Mouse (Mus musculus) neural tube, embryonic 15.5 days (tissue): ENCODE measurements around the gene Arl4a. TPM values are rescaled to one million over a fixed set of nuclear protein-coding genes. Genes with fewer than 3 reads are reported as not detected.

Experiments
- ATAC-seq: fragments of 200-750 bp; cut with Nextera tagmentation; 2 replicates; pipeline ENCODE4 v1.8.0; 2017; ENCODE audit warnings: mild to moderate bottlenecking, moderate TSS enrichment, moderate library complexity; ENCODE audit not compliant: low FRiP score
- H3K27ac ChIP-seq: fragments of 300-500 bp; sonication (generic); replicated peaks from 2 replicates; pipeline ENCODE4 v1.5.1; 2015; ENCODE audit warnings: mild to moderate bottlenecking, inconsistent platforms
- H3K27me3 ChIP-seq: fragments of 300-500 bp; sonication (generic); replicated peaks from 2 replicates; pipeline ENCODE4 v1.6.1; 2015; ENCODE audit warnings: inconsistent platforms
- H3K36me3 ChIP-seq: fragments of 300-500 bp; sonication (generic); 2 replicates; pipeline ENCODE4 v1.6.1; 2015; ENCODE audit warnings: inconsistent platforms
- H3K4me1 ChIP-seq: fragments of 300-500 bp; sonication (generic); 2 replicates; pipeline ENCODE4 v1.6.1; 2015; ENCODE audit warnings: inconsistent platforms
- H3K4me2 ChIP-seq: fragments of 300-500 bp; sonication (generic); 2 replicates; pipeline ENCODE4 v1.6.1; 2015; ENCODE audit warnings: inconsistent platforms, mild to moderate bottlenecking, moderate library complexity
- H3K4me3 ChIP-seq: fragments of 300-500 bp; sonication (generic); replicated peaks from 2 replicates; pipeline ENCODE4 v1.5.1; 2015; ENCODE audit warnings: mild to moderate bottlenecking, inconsistent platforms
- H3K9ac ChIP-seq: fragments of 300-500 bp; sonication (generic); replicated peaks from 2 replicates; pipeline ENCODE4 v1.6.1; 2015; ENCODE audit warnings: mild to moderate bottlenecking, inconsistent platforms
- H3K9me3 ChIP-seq: fragments of 300-500 bp; sonication (generic); replicated peaks from 2 replicates; pipeline ENCODE4 v1.6.1; 2016; ENCODE audit warnings: inconsistent platforms
- WGBS: fragments of 180-500 bp; shearing (Covaris S2); methylation state at CpG from one replicate; pipeline ENCODE4 v1.1.7; 2015; ENCODE audit warnings: mixed read lengths; 5-methylcytosine and 5-hydroxymethylcytosine counted together
- polyA plus RNA-seq: library from polyadenylated mRNA; unstranded; fragments of >200 nt; fragmentation: Nextera tagmentation; extraction: Ambion mirVana; gene quantifications from 2 replicates; pipeline ENCODE4 v1.2.1, GENCODE M21; 2015

Gene Arl4a
- polyA plus RNA-seq, 1 experiment from 2014 or later: 113 TPM

DNA sequence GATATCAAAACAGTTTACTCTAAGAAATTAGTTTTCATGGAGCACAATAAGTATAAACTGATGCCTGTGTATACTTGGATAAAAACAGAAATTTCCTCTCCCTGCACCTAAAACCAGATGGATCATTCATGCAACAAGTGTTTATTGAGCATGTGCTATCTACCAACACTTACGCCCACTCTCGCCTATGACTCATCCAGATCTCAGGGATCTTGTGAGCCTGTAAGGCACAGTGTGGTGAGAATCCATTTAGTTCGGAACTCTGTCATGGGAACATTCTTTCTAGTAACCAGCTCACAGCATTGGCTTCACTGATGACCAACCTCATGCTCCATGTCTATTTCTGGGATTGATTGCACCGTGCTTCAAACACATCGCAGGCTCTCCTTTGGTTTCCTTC, 58.8 kb downstream of the Arl4a start:
- H3K9me3 ChIP-seq: no peaks in the 10 kb centered on the region

DNA sequence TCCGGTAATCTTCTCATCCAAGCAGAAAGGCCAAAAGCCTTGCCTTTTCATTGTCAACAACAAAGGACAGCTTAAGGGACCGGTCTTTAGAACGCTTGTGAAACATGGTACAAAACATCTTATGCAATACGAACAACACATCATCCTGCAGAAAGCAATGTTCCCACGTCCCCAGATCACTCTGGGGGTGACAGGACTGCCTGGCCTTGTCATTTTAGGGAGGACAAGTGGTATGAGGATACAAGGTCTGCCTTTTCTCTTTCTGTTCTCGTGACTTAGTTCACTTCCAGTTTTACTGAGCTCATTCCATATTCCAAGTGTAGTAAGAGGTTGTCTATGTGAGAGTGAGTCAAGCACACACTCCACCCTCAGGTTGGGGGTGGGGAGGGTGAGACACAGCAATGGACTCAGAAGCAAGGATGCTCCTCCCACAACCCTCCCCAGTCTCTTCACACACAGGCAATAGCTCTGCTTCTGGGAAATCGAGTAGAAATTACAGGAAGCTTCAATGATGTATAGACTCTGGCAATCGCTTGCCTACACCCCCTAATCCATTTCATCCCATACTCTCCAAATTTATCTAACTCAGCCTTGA, 59.7 kb downstream of the Arl4a start:
- WGBS: 86% methylated on average over 8 of the region's 8 CpGs

More for the DNA sequence above, 58.8 kb downstream of the Arl4a start:
- Histone ChIP-seq H3K4me1 (peaks cover 22% of the 10 kb centered on the region), H3K4me3 (no peak overlapping the region), H3K27me3 (no peaks in the 10 kb centered on the region), H3K36me3 (no peaks in the 10 kb centered on the region), H3K9ac (no peak overlapping the region), H3K4me2 (no peak overlapping the region), H3K27ac (no peak overlapping the region)
- ATAC-seq: no peak
- 98% methylated on average over 5 of the region's 5 CpGs for WGBS

DNA sequence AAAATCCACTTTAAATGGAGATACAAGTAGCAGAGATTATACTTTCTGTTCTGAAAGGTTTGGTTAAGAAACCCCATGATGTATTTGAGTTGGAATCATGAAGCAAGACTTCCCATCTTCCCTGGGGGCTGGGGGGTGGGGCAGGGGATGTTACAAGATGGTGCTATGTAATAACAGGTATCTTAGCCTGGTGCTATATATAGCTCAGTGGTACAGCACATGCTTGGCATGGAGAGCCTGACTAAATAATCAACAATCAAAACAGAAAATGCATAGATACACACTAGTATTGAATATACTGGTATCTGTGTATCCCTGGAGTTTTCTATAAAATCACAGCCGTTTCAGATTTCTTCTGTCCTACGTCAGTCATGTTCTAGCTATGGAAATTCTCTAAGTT, 61.4 kb downstream of the Arl4a start:
- H3K4me2 ChIP-seq: peak overlapping the region; percentile 40
- WGBS: 86% methylated on average over 2 of the region's 2 CpGs
- H3K4me3 ChIP-seq: no peak overlapping the region
- ATAC-seq: peak; percentile 46
- H3K27ac ChIP-seq: peak overlapping the region; percentile 67
- no peak overlapping the region for H3K9ac ChIP-seq
- no peaks in the 10 kb centered on the region for H3K36me3 ChIP-seq
- H3K27me3 ChIP-seq: no peaks in the 10 kb centered on the region
- H3K4me1 ChIP-seq: peaks cover 23% of the 10 kb centered on the region
- no peaks in the 10 kb centered on the region for H3K9me3 ChIP-seq

More for the DNA sequence above, 59.7 kb downstream of the Arl4a start:
- H3K4me3 ChIP-seq: no peak overlapping the region
- H3K36me3 ChIP-seq: no peaks in the 10 kb centered on the region
- ATAC-seq: no peak
- no peaks in the 10 kb centered on the region for H3K27me3 ChIP-seq
- H3K9me3 ChIP-seq: no peaks in the 10 kb centered on the region
- no peak overlapping the region for H3K9ac ChIP-seq
- H3K4me1 ChIP-seq: peaks cover 23% of the 10 kb centered on the region
- no peak overlapping the region for H3K4me2 ChIP-seq
- no peak overlapping the region for H3K27ac ChIP-seq

DNA sequence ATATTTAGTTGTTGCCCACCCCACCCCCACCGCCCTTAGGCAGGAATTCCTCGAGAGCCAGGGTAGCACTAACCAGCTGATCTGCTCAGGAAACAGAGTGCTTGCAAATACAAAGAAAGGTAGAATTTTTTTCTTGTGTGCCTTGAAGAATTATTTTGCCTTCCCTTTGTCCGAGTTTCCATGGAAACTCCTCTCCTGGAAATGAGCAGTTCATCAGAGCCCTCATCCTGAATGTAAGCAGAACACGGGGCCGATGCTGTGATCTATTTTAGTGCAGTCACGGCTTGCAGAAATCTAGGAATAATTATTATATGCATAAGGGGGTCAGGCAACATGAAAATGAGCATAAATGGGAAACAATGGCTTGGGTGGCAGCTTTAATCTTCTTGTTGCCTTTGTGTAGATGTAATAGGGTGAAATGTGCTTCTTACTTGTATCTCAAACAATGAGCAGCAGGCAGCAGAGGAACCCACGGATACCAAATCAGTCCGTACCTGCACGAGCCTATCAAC, 61.9 kb downstream of the Arl4a start:
- Histone ChIP-seq H3K27me3 (no peaks in the 10 kb centered on the region), H3K27ac (peak overlapping the region; percentile 67), H3K9me3 (no peaks in the 10 kb centered on the region), H3K9ac (0 out of 2 replicates have a peak overlapping the region, but pooled peaks have one; percentile 5), H3K4me3 (no peak overlapping the region), H3K4me2 (peak overlapping the region; percentile 40), H3K36me3 (no peaks in the 10 kb centered on the region), H3K4me1 (peaks cover 23% of the 10 kb centered on the region)
- peak; percentile 77 for ATAC-seq
- WGBS: 10% methylated on average over 9 of the region's 9 CpGs

DNA sequence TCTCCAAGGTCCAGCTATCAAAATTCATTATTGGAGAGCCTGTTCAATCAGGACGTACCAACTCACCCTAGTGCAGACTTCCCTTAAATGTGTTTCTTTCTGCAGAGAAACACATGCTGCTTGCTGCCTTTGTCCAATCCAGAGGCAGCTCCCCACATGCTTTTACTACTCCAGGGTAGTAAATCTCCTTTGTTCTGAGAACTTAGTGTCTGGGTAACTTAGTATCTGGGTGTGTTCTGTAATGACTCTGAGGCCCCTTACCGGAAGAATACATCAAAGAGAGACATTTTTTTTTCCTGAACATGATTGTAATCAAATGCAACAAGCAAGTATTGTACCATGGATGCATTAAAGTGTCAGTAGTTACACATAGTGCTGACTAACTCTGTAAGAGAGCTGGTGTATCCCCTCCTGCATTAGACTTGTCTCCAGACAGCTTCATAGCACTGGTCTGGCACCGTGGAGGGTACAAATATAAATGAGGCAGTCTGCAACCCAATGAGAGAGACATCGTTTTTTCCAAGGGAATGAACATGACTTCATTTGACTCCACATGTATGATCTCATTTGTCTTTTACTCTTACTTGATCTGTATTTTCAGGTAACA, 62.7 kb downstream of the Arl4a start:
- 2% methylated on average over 4 of the region's 4 CpGs for WGBS
- H3K36me3 ChIP-seq: no peaks in the 10 kb centered on the region

DNA sequence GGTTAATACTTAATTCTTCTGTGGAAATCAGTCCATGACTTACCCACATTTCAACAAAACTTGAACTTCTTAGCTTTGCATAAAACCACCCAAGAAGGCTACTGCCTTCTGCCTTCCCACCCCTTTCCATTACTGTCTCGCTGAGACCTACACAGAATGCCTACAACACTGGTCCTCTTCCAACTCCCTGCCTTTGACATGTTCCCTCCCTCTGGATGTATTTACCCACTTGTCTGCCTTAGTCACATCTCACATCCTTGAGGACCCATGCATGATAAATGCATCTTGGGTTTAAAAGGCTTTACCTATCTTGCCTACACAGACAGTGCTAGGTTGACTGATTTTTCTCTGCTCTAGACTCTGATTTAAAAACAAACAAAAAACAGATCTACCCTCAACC, 63.6 kb downstream of the Arl4a start:
- 0 out of 2 replicates have a peak overlapping the region, but pooled peaks have one; percentile 33 for H3K27ac ChIP-seq
- H3K27me3 ChIP-seq: no peaks in the 10 kb centered on the region

More for the DNA sequence above, 62.7 kb downstream of the Arl4a start:
- Histone ChIP-seq H3K4me2 (no peak overlapping the region), H3K4me1 (peaks cover 23% of the 10 kb centered on the region), H3K9ac (no peak overlapping the region), H3K27ac (peak overlapping the region; percentile 67), H3K27me3 (no peaks in the 10 kb centered on the region), H3K9me3 (no peaks in the 10 kb centered on the region), H3K4me3 (no peak overlapping the region)
- peak; percentile 69; the same call in 1 of the 2 replicates for ATAC-seq

DNA sequence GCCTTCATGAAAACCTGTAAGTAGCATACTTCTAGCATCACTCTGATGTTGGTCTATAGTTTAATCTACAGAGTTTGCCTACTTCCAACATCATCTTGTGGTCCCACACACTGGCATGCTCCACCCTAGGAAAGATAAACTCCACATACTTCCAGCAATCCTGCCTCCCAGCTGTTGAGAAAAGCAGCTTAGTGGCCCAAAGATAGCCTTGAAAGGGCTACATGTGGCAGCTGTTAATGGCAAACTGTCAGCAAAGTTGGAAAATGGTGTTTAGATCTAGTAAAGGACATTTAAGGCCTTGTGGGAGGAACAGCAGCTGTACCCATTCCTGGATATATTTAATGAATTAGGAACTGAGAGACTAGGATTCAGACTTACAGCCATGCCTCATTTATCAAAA, 68.3 kb downstream of the Arl4a start:
- no peak for ATAC-seq
- H3K27me3 ChIP-seq: no peaks in the 10 kb centered on the region
- no peak overlapping the region for H3K9ac ChIP-seq
- H3K36me3 ChIP-seq: no peaks in the 10 kb centered on the region
- no peak overlapping the region for H3K4me2 ChIP-seq
- H3K4me1 ChIP-seq: peaks cover 4% of the 10 kb centered on the region; the same call in 1 of the 2 replicates
- H3K4me3 ChIP-seq: no peak overlapping the region
- no peak overlapping the region for H3K27ac ChIP-seq
- H3K9me3 ChIP-seq: no peaks in the 10 kb centered on the region

More for the DNA sequence above, 63.6 kb downstream of the Arl4a start:
- peaks cover 23% of the 10 kb centered on the region for H3K4me1 ChIP-seq
- ATAC-seq: no peak
- 59% methylated on average over 1 of the region's 1 CpGs for WGBS
- H3K4me3 ChIP-seq: no peak overlapping the region
- H3K9ac ChIP-seq: no peak overlapping the region
- H3K9me3 ChIP-seq: no peaks in the 10 kb centered on the region
- no peaks in the 10 kb centered on the region for H3K36me3 ChIP-seq
- no peak overlapping the region for H3K4me2 ChIP-seq

DNA sequence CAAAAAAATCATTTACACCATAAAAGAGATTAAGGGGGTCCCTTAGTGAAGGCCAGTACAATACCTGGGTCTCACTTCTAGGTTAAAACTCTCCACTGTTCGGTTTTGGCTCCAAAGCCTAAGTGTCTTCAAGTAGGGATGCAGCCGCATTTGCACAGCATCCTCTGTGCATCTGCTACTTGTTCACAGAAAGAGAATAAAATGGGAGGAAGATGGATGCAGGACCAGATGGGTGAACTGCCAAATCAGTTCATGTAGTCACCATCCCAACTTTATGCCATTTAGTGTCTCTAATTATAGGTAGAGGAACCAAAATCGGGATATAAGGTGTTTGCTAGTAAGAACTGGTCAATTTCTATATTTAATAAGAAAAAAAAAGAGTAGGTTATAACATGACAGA, 69.7 kb downstream of the Arl4a start:
- Histone ChIP-seq H3K4me3 (no peak overlapping the region), H3K4me1 (no peaks in the 10 kb centered on the region), H3K9me3 (no peaks in the 10 kb centered on the region), H3K36me3 (no peaks in the 10 kb centered on the region), H3K4me2 (no peak overlapping the region), H3K27ac (no peak overlapping the region), H3K27me3 (no peaks in the 10 kb centered on the region), H3K9ac (no peak overlapping the region)
- ATAC-seq: no peak
- 92% methylated on average over 3 of the region's 3 CpGs for WGBS

DNA sequence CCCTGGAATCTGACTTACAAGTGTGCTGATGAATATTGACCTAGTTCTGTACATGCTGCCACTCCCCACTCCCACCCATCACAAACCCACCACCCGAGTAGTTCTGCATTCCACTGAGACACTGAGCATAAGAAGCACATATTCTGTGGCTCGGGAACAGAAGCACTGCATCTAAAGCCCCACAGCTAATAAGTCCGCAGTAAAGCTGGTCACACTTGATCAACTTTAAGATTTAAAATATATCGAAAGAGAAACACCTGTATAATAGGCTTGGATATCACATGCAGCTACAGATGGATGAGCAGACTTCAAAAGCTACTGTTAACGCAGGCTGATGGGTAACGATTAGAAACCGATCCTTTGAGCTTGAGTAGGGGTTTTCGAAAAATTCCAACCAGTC, 78.7 kb downstream of the Arl4a start:
- peaks cover 17% of the 10 kb centered on the region for H3K4me1 ChIP-seq
- no peaks in the 10 kb centered on the region for H3K9me3 ChIP-seq
- no peak for ATAC-seq
- no peak overlapping the region for H3K4me3 ChIP-seq
- no peaks in the 10 kb centered on the region for H3K36me3 ChIP-seq
- WGBS: 77% methylated on average over 8 of the region's 8 CpGs
- H3K27me3 ChIP-seq: no peaks in the 10 kb centered on the region
- no peak overlapping the region for H3K9ac ChIP-seq
- no peak overlapping the region for H3K27ac ChIP-seq
- H3K4me2 ChIP-seq: no peak overlapping the region

DNA sequence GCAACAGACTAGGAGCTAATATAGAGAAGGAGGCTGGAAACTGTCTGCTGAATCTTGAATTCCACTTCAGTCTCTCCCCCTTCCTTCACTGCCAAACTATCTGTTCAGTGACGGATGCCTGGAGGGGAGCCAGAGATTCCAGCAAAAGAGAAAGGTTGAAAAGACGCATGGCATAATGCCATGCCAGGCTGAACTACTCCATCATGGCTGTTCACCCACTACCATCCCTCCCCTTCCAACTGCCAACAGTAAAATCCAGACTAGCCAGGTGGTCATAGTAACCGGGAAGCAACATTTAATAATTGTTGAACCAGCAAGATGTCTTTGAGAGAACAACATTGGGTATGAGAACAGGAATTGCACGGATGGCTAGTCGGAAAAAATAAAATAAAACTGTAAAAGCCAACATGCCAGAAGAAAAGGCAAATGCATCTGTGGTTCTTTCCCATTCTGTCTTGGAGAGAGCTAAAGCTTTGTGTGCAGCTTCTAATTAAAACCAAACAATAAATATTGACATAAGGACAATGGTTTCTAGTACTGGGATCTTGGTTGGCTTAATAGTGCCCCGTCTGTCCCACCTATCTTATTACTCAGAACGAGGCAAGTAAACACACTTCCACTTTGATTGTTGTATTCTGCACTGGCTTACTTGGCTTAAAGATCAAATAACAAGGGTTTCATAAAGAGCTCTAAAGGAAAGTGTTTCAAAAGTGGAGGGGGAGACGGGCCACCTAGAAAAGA, 79.7 kb downstream of the Arl4a start:
- no peaks in the 10 kb centered on the region for H3K36me3 ChIP-seq

DNA sequence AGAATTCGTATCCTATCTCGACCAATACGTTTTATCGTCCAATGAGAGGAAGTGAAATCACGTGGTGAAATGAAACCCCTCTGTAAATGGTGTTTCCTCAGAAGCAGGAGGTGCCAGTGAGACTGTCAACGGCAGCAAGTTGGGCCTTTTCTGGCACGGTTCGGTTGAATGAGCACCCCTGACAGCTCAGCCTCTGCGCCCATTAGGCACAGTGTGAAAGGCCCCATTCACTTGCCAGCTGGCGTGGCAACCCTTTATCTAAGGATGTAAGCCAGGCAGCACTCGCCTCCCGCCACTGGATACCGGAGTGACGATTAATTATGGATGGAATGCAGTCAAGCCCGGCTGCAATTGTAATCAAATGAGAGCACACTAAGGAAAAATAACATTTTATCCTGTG, 81.4 kb downstream of the Arl4a start:
- Histone ChIP-seq H3K4me3 (peak overlapping the region; percentile 31), H3K4me2 (peak overlapping the region; percentile 55), H3K9me3 (no peaks in the 10 kb centered on the region), H3K36me3 (no peaks in the 10 kb centered on the region), H3K9ac (no peak overlapping the region), H3K4me1 (peaks cover 17% of the 10 kb centered on the region), H3K27ac (peak overlapping the region; percentile 77), H3K27me3 (no peaks in the 10 kb centered on the region)
- peak; percentile 90 for ATAC-seq
- WGBS: 14% methylated on average over 15 of the region's 15 CpGs

More for the DNA sequence above, 79.7 kb downstream of the Arl4a start:
- H3K9ac ChIP-seq: no peak overlapping the region
- no peak overlapping the region for H3K4me3 ChIP-seq
- ATAC-seq: peak; percentile 57
- H3K27me3 ChIP-seq: no peaks in the 10 kb centered on the region
- 38% methylated on average over 8 of the region's 8 CpGs for WGBS
- peak overlapping the region; percentile 77; the same call in 1 of the 2 replicates for H3K27ac ChIP-seq
- peaks cover 17% of the 10 kb centered on the region for H3K4me1 ChIP-seq
- H3K4me2 ChIP-seq: no peak overlapping the region
- no peaks in the 10 kb centered on the region for H3K9me3 ChIP-seq
